Mouse (Mus musculus) cortical plate, adult 2 months (tissue): ENCODE results near the gene Nfib.

ENCODE experiments used
- CTCF ChIP-seq: fragments of 200-500 bp; IDR thresholded peaks from 2 replicates; pipeline ENCODE4 v1.5.1; 2011; ENCODE audit warnings: mild to moderate bottlenecking, control low read depth, low read length; ENCODE audit not compliant: insufficient read depth; ENCODE audit errors: extremely low read depth
- POLR2A ChIP-seq: fragments of 200-500 bp; IDR thresholded peaks from 2 replicates; pipeline ENCODE4 v1.6.1; 2011; ENCODE audit warnings: mild to moderate bottlenecking, low read length, control low read depth; ENCODE audit not compliant: insufficient read depth; ENCODE audit errors: extremely low read depth

DNA sequence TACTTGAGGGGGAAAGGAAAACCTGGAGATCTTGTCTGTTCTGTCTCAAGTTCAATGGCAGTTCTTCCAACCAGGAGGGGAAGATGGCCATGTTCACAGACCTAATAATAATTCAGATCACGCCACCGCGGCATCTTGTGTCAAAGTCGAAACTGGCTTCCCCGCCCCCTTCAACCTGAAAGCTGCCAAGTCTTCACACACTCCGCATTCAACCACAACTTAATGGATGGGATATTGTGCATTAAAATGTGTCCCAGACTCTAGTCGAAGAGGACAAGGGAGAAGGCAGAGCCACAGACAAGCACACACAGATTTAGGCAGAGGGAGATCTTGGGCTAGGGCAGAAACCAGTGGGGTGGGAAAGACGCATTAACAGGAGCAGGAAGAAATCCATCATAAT, 194.0 kb downstream of the Nfib start:
- TF ChIP-seq POLR2A (no peak), CTCF (no peak)
